ENCODE assay signal across 8 mouse cellular contexts in genomic region chr19:21651664-21652063, GRCm38 (mm10). TPM values are rescaled to one million over a fixed set of nuclear protein-coding genes. Genes with fewer than 3 reads are reported as not detected.
DNase-seq lines count a peak whose midpoint lies in the region; ATAC-seq and TF ChIP-seq lines count a peak whose summit lies in the region.

No protein-coding gene starts in this region.

- no peak for TF ChIP-seq RAD21 in MEL (IDR thresholded peaks at IDR 0.05; ENCODE audit: low read depth, low read length)

- TF ChIP-seq POLR2A in MEL (IDR thresholded peaks at IDR 0.05; ENCODE audit: control insufficient read depth in 1 of 2, insufficient read depth in 1 of 2, low read depth in 1 of 2, low read length in 2 of 2, poor library complexity in 1 of 2), result no peak

- H3K36me3 ChIP-seq in heart, postnatal 0 days (replicated peaks; ENCODE audit: control insufficient read depth, insufficient read depth, low read length), result no peaks in the 10 kb centered on the region
- peaks cover 0 to 35% of the 10 kb centered on the region in 2 experiments; a peak in 2 of 4 replicates for H3K36me3 ChIP-seq in MEL (ENCODE audit: control insufficient read depth in 1 of 2, insufficient read depth in 2 of 2, low read length in 2 of 2)
- 0 out of 2 replicates have a peak, but pooled peaks cover 3% of the 10 kb centered on the region for H3K36me3 ChIP-seq in hindbrain, embryonic 10.5 days
- H3K36me3 ChIP-seq in macrophage (ENCODE audit: inconsistent target), result no peaks in the 10 kb centered on the region

- H3K4me1 ChIP-seq in heart, postnatal 0 days (ENCODE audit: control insufficient read depth, insufficient read depth), result peaks cover 22% of the 10 kb centered on the region
- peaks cover 5 to 20% of the 10 kb centered on the region in 2 experiments; a peak in 3 of 4 replicates for H3K4me1 ChIP-seq in MEL (ENCODE audit: control insufficient read depth in 1 of 2, insufficient read depth in 2 of 2, low read length in 2 of 2)
- H3K4me1 ChIP-seq in hindbrain, embryonic 10.5 days (replicated peaks), result peaks cover 21% of the 10 kb centered on the region

- no peaks in the 10 kb centered on the region for H3K27me3 ChIP-seq in heart, postnatal 0 days (ENCODE audit: control insufficient read depth, insufficient read depth, low read length)
- H3K27me3 ChIP-seq in MEL (ENCODE audit: control insufficient read depth in 1 of 2, insufficient read depth in 2 of 2, low read length in 2 of 2), result no peaks in the 10 kb centered on the region
- H3K27me3 ChIP-seq in hindbrain, embryonic 10.5 days (ENCODE audit: insufficient read depth, poor library complexity, severe bottlenecking), result no peaks in the 10 kb centered on the region

- no peak for ATAC-seq in heart, postnatal 0 days (ENCODE audit: insufficient read depth, low read depth)

- H3K9ac ChIP-seq in heart, postnatal 0 days (replicated peaks; ENCODE audit: low read depth, low read length), result peak overlapping the region; percentile 97
- H3K9ac ChIP-seq in MEL (ENCODE audit: control insufficient read depth, low read depth, low read length, poor library complexity, severe bottlenecking), result peak overlapping the region; percentile 60

- WGBS in heart, postnatal 0 days, result 40% methylated on average over 6 of the region's 6 CpGs
- WGBS in hindbrain, embryonic 10.5 days, result 54% methylated on average over 6 of the region's 6 CpGs
- 59% methylated on average over 6 of the region's 6 CpGs for WGBS in macrophage (ENCODE audit: missing documents)

- peak overlapping the region; percentile 98 for H3K4me3 ChIP-seq in heart, postnatal 0 days (ENCODE audit: low read depth, low read length)
- peak overlapping the region; percentile 68 to 89 for H3K4me3 ChIP-seq in MEL (ENCODE audit: control insufficient read depth in 1 of 2, insufficient read depth in 1 of 2, low read depth in 2 of 2, low read length in 2 of 2)
- peak overlapping the region; percentile 93 for H3K4me3 ChIP-seq in hindbrain, embryonic 10.5 days
- H3K4me3 ChIP-seq in macrophage (ENCODE audit: inconsistent target), result peak overlapping the region; percentile 96

- H3K4me2 ChIP-seq in heart, postnatal 0 days (ENCODE audit: low read depth, low read length), result peak overlapping the region; percentile 82

- no peak for DNase-seq in heart, postnatal 0 days (ENCODE audit: low spot score)
- DNase-seq in heart, adult 18-20 months, result no peak
- DNase-seq in MEL (ENCODE audit: low read depth, low spot score), result no peak
- no peak for DNase-seq in hindbrain, embryonic 10.5 days (ENCODE audit: low spot score)
- DNase-seq in right cerebral cortex, postnatal 14 days, result no peak
- no peak for DNase-seq in adrenal gland, postnatal 4 days (ENCODE audit: low spot score in 2 of 2)
- no peak for DNase-seq in layer of hippocampus, adult 11-12 months (ENCODE audit: low spot score)

- no peaks in the 10 kb centered on the region for H3K9me3 ChIP-seq in heart, postnatal 0 days (replicated peaks; ENCODE audit: control insufficient read depth, low read length)
- H3K9me3 ChIP-seq in MEL (replicated peaks; ENCODE audit: insufficient read depth, low read length), result no peaks in the 10 kb centered on the region
- H3K9me3 ChIP-seq in hindbrain, embryonic 10.5 days, result no peaks in the 10 kb centered on the region

- peak overlapping the region; percentile 99 for H3K27ac ChIP-seq in heart, postnatal 0 days (ENCODE audit: low read depth)
- H3K27ac ChIP-seq in MEL (ENCODE audit: control insufficient read depth, low read depth, low read length) (peak overlapping the region; percentile 84), macrophage (peak overlapping the region; percentile 76)
- H3K27ac ChIP-seq in hindbrain, embryonic 10.5 days, result peak overlapping the region; percentile 99; the same call in 1 of the 2 replicates

- no peak for TF ChIP-seq EP300 in heart, postnatal 0 days (IDR thresholded peaks at IDR 0.05; ENCODE audit: low read depth)
- no peak for TF ChIP-seq EP300 in MEL (IDR thresholded peaks at IDR 0.05; ENCODE audit: low read depth in 1 of 2, low read length in 2 of 2)

- no peak for TF ChIP-seq CTCF in heart, postnatal 0 days (IDR thresholded peaks at IDR 0.05; ENCODE audit: low read depth)
- TF ChIP-seq CTCF in MEL (IDR thresholded peaks at IDR 0.05 in 2 of 3, conservative IDR thresholded peaks at IDR 0.05 in 1 of 3; ENCODE audit: control insufficient read depth in 1 of 3, insufficient read depth in 1 of 3, low read depth in 2 of 3, low read length in 3 of 3, poor library complexity in 1 of 3, severe bottlenecking in 1 of 3), result no peak

- peaks cover 43% of the 10 kb centered on the region for H3K79me2 ChIP-seq in MEL (ENCODE audit: control insufficient read depth, insufficient read depth, low read length, poor library complexity)
- H3K79me2 ChIP-seq in macrophage (ENCODE audit: inconsistent target), result peaks cover 86% of the 10 kb centered on the region

TF ChIP-seq in MEL, 35 proteins besides CTCF, POLR2A, EP300 and RAD21:
- no peak for TF ChIP-seq MEF2A (IDR thresholded peaks at IDR 0.05; ENCODE audit: extremely low read depth, insufficient replicate concordance, low read depth, low read length, poor library complexity, severe bottlenecking)
- TF ChIP-seq SIN3A (IDR thresholded peaks at IDR 0.05; ENCODE audit: low read length), result no peak
- TF ChIP-seq GATA1 (IDR thresholded peaks at IDR 0.05; ENCODE audit: low read depth, low read length), result peak; percentile 40; the same call in 1 of the 2 replicates

RNA-seq across cellular contexts. Expression of gene 1110059E24Rik, which starts 1.1 kb away (rescaled TPM):
- 14.8 and 33.3 TPM in 2 replicates for total RNA-seq in heart, postnatal 0 days (2014; rRNA removed; ENCODE audit: low replicate concordance)
- 28.9 and 29.0 TPM in 2 replicates for polyA plus RNA-seq in heart, postnatal 0 days (2015; fragmentation: Nextera tagmentation; extraction: Ambion mirVana)
- 10 to 100 TPM; 12.4 to 13.4 TPM for total RNA-seq in heart, adult 18-20 months (2021)
- 17.2 and 18.6 TPM in 2 replicates for total RNA-seq in MEL (2012; rRNA removed)
- polyA plus RNA-seq in MEL (2012; ENCODE audit: insufficient read depth in 1 of 2, insufficient read length in 2 of 2, low read depth in 1 of 2, low replicate concordance in 2 of 2, missing spikeins in 1 of 2) (10 to 100 TPM in 1 of 2 experiments, not detected in 1; 20.0 TPM), macrophage (2018) (19.9 to 23.5 TPM (median 22.4 TPM) in 3 replicates)
- 69.3 and 70.2 TPM in 2 replicates for polyA plus RNA-seq in hindbrain, embryonic 10.5 days (2016; fragmentation: Nextera tagmentation; extraction: Ambion mirVana)
- 10 to 100 TPM in 21 of 26 experiments, 1 to 10 TPM in 5; 1.5 to 33.9 (median 15.9) TPM for total RNA-seq in macrophage (2018; cell fraction: chromatin; rRNA removed)
- total RNA-seq in macrophage (2018; cell fraction: cytosol; rRNA removed), result 10 to 100 TPM in 25 of 26 experiments, 1 to 10 TPM in 1; 8.1 to 30.3 (median 21.1) TPM
- total RNA-seq in macrophage (2018; cell fraction: nucleus; rRNA removed), result 10 to 100 TPM in 20 of 26 experiments, 1 to 10 TPM in 6; 4.0 to 33.5 (median 15.5) TPM
- total RNA-seq in adrenal gland, postnatal 4 days (2021), result 10 to 100 TPM; 39.0 to 45.5 TPM

RNA-seq across cellular contexts. Expression of gene Abhd17b, which starts 1.3 kb away (rescaled TPM):
- 17.5 and 28.9 TPM in 2 replicates for total RNA-seq in heart, postnatal 0 days (2014; rRNA removed; ENCODE audit: low replicate concordance)
- 17.0 and 17.6 TPM in 2 replicates for polyA plus RNA-seq in heart, postnatal 0 days (2015; fragmentation: Nextera tagmentation; extraction: Ambion mirVana)
- total RNA-seq in heart, adult 18-20 months (2021), result 10 to 100 TPM; 11.3 to 12.2 TPM
- total RNA-seq in MEL (2012; rRNA removed), result 15.8 and 17.9 TPM in 2 replicates
- 100 to 1,000 TPM in 1 of 2 experiments, 10 to 100 TPM in 1; 16.1 to 173 TPM for polyA plus RNA-seq in MEL (2012; ENCODE audit: insufficient read depth in 1 of 2, insufficient read length in 2 of 2, low read depth in 1 of 2, low replicate concordance in 2 of 2, missing spikeins in 1 of 2)
- 33.6 and 34.5 TPM in 2 replicates for polyA plus RNA-seq in hindbrain, embryonic 10.5 days (2016; fragmentation: Nextera tagmentation; extraction: Ambion mirVana)
- total RNA-seq in macrophage (2018; cell fraction: chromatin; rRNA removed), result 10 to 100 TPM in 22 of 26 experiments, 1 to 10 TPM in 4; 5.6 to 43.1 (median 18.4) TPM
- total RNA-seq in macrophage (2018; cell fraction: cytosol; rRNA removed), result 10 to 100 TPM; 13.3 to 31.8 (median 19.9) TPM
- total RNA-seq in macrophage (2018; cell fraction: nucleus; rRNA removed), result 10 to 100 TPM; 10.2 to 64.6 (median 28.5) TPM
- polyA plus RNA-seq in macrophage (2018), result 12.1 to 20.4 TPM (median 18.1 TPM) in 3 replicates
- total RNA-seq in adrenal gland, postnatal 4 days (2021), result 10 to 100 TPM; 55.1 to 58.0 TPM
